Mouse (Mus musculus) thymus, postnatal 36 days (tissue): ENCODE results near the gene Chn2.
A peak's percentile ranks its signal among the peaks of the same experiment; 100 is the strongest.

Experiments
- DNase-seq, 2 experiments: peaks; one replicate each; pipeline ENCODE4 v3.0.0; 2022; ENCODE audit warnings: mixed read lengths in 2 of 2

Chn2 gene

GRCm38 (mm10) chr6:54248354-54249252 lies 209.2 kb downstream of the Chn2 start:
- DNase-seq, result no peak

- no peak for DNase-seq
Measured at GRCm38 (mm10) chr6:54251401-54252191, 212.2 kb downstream of the Chn2 start.

GRCm38 (mm10) chr6:54253206-54253605 lies 213.9 kb downstream of the Chn2 start:
- DNase-seq, result peak; percentile 16 to 19

DNA sequence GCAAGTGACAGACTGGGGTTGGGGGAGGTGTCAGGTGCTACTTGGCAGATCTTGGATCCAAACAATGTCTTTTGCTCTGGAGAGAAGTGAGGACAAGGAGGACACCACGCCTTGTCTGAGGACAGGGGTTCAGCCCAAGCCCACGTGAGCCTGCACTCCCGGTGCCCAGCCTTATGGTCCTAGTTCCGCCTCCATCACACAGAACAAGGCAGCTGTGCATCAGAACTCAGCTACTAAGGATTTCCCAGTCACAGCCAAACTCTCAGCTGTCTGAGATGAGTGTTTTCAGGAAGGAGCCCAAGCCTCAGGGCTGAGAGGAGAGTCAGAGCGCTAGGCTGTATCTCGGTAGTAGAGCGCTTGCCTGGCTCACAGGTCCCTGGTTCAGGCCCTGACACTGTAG lies 214.5 kb downstream of the Chn2 start:
- no peak for DNase-seq

DNA sequence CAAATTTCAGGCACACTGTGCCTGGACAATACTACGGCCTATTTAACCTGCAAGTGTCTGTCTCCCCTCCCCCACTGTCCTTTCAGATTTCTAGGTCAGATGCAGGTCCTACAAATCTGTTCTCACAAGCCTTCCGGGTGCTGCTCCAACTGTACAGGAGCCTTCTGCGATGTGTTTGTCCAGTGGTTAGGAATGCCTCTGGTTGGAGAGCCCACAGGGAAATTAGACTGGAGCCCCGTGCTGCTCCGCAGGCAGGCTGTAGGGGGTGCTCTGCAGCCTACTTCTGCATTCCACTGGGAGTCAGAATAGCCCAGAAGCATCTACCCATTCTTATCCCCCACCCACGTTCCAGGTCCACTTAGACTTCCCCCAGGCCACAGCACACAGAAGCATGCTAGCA lies 215.4 kb downstream of the Chn2 start:
- DNase-seq, result no peak

DNA sequence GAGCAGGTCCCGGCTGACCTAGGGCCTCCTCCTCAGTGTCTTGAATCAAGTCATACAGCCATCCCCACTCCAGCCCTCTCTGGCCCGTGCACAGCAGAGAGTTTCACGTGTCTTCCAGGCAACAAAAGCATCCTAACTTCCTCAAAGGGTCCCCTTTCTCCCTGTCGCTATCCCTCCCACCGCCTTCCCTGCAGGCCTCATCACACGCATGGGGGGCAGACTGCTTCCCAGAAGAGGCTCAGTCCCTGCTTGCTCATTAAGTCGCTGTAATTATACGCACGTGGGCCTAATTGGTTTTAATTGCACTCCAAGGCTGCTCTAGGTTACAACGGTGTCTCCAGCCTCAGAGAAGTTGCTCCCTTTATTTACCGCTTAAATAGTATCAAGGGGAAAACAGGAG lies 216.0 kb downstream of the Chn2 start:
- DNase-seq, result no peak

- DNase-seq, result no peak
Measured at GRCm38 (mm10) chr6:54256397-54256796, 217.0 kb downstream of the Chn2 start.

DNA sequence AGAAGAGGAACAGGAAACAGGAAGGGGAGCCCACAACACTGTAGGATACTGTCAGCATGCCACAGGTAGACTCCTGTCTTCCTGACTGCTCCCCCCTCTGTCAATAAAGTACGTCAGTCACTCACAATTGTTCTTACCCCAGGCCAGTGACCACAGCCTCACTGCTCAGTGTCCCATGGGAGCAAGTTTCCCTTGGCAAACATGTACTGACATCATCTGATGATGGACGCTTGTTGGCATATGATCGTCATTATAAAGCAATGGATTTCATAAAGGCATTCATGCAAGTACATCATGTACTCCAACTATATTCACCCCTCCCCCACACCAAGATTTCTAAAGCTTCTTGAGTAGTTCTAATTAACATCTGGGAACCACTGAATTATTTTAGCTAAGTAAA lies 218.2 kb downstream of the Chn2 start:
- DNase-seq, result no peak

DNA sequence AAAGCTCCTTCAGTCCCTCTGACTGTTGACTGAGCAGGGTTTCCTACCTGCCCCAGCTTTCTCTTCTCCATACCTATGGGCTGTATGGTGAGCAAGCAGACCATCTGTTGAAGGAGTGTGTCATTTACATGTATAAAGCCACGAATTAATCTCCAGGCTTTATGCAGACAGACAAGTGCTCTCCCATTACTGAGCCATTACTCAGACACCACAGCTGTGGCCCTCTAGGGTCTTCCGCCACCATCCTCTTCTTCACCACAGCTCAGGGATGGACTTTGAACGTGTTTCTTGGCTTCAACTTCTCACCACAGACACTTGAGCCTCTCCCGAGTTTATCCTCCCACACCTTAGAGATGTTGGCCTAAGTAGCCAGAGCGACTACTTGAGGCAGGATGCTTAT lies 219.1 kb downstream of the Chn2 start:
- DNase-seq, result no peak

- DNase-seq, result no peak
Measured at GRCm38 (mm10) chr6:54262732-54263131, 223.4 kb downstream of the Chn2 start.

DNA sequence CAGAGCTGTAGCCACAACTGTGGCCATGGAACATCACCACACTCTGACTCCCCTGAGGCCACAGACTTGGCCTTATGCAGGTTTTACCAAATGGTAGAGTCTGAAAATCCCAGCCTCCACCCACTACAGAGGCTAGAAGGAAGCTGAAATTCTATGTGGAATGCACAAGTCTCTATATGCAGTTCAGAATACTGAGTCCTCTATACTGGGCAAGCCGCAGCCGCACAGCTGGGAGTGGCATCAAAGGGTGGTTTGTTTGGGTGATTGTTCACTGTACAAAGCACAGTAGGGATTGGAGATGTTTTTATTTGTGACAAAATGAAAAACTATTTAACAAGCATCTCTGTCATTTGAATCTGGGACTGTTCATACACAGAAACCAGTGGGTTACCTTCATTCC lies 224.5 kb downstream of the Chn2 start:
- no peak for DNase-seq

- DNase-seq, result no peak
Measured at GRCm38 (mm10) chr6:54264537-54264936, 225.2 kb downstream of the Chn2 start.

- no peak for DNase-seq
Measured at GRCm38 (mm10) chr6:54265384-54265783, 226.0 kb downstream of the Chn2 start.

DNA sequence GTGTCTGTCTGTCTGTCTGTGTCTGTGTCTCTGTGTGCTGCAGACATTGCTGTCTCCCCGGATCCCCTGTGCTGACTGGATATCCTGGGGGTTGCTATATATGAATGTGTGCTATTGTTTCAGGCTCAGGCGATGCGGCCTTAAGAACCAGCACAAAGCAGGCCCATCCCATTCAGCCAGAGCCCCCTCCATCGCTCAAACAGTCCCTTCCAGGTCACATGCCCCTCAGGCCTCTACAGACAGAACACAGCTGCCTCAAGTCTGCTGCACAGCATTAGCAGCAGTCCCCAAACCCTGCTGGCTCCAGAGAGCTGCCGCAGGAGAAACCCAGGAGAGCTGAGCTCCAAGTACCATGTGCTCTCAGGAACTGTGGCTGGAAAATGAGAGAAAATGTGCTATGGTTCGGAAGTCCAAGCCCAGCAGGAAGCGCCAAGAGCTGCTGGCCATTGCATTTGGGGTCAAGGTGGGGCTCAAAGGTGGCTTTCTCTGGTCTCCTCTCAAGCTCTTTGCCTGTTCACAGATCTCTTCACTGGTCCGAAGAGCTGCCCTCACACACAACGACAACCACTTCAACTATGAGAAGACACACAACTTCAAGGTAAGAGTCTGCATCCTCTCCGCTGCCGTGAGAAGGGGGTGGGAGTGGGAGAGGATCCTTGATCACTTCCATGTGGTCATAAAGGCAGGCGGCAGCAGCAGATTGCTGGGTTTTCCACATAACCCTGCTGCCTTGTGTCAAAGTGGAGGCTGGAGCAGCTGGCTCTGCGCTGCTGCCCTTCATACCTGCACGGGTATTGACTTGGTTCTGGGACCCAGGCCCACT lies 233.4 kb downstream of the Chn2 start:
- DNase-seq, result no peak

- DNase-seq, result no peak
Measured at GRCm38 (mm10) chr6:54273379-54273730, 234.0 kb downstream of the Chn2 start.

- no peak for DNase-seq
Measured at GRCm38 (mm10) chr6:54277234-54277633, 237.9 kb downstream of the Chn2 start.

DNA sequence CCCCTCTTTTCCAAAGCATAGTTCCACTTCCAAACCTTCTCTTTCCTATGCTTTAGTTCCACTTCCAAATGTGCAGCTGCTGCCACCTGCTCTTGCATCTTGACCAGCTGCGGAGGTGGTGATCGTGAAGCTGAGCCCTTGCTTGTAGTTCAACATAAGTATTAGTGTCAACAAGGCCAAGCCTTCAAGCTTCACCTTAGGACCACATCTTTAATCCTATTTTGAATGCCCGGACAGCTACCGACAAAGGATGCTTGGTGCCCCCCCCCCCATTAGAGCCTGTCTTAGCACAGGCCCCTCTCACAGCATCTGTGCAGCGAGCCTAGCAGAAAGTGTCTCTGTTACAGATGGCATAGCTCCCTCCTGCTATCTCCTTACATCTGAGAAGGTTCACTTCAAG lies 238.5 kb downstream of the Chn2 start:
- no peak for DNase-seq

DNA sequence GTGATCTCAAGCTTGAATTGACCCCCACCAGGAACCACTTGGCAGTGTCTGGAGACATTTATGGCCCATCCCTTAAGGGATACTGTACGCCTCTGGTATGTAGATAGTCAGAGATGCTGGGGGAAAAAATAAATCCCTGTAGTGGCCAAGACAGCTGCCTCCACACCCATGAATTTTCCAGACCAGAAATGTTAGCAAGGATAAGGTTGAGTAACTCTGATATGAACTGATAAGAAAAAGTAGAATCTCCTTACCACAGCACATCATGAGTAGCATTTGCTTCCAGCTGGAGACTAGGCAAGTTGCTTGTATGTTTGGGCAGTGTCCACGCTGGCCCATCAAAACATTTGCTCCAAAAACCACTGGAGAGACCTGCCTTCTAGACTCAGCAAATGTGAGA lies 239.3 kb downstream of the Chn2 start:
- DNase-seq, result no peak

- no peak for DNase-seq
Measured at GRCm38 (mm10) chr6:54279391-54279790, 240.0 kb downstream of the Chn2 start.

- DNase-seq, result no peak
Measured at GRCm38 (mm10) chr6:54280248-54280647, 240.9 kb downstream of the Chn2 start.

DNA sequence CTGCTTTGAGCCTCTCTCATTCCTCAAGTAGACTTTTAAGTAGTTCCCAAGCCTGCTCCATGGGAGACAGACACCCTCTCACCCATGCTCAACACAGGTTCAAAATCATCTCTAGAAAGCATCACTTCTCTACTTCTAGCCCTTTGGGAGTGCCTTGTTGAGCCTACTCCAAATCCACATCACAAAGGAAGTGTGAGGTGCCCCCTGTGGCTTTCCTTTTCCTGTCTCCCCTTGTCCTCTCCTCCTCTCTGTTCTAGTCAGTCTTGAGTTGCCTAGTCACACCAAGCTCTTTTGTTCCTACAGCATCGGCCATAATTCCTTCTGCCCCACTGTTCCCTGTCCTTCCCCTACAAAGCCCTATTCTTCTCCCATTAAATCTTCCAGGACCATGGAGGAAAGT lies 243.9 kb downstream of the Chn2 start:
- DNase-seq, result no peak

GRCm38 (mm10) chr6:54284167-54284711 lies 244.9 kb downstream of the Chn2 start:
- DNase-seq, result no peak

GRCm38 (mm10) chr6:54286813-54287212 lies 247.5 kb downstream of the Chn2 start:
- DNase-seq, result no peak
